Mouse (Mus musculus): ENCODE measurements around the gene Pip4k2a. TPM values are rescaled to one million over a fixed set of nuclear protein-coding genes. Genes with fewer than 3 reads are reported as not detected.

Pip4k2a gene
- 7.1 TPM for polyA plus RNA-seq (2014; fragmentation: Illumina TruSeq; extraction: RNeasy Lipid Tissue Mini Kit (QIAGEN cat#74804); ENCODE audit: low read depth, low replicate concordance)

DNA sequence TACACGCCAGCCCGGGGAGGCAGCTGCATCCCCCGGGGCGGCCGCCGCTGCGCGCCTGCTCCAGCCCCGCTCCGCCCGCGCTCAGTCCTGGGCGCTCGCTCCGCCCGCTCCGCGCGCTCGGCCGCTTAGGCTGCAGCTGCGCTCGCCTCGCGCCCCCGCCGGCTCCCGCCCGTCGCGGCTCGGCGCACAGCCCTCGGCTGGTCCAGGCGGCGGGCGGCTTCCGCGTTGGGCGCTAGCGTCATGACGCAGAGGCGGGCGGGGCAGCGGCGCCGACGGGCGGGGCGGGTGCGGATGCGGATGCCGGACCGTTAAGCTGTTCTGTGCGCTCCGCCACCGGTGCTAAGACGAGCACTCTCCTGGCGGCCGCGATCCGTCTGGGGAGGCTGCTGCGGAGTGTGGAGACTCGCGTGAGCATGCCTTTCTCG, at the start of gene Pip4k2a, which contains the start of gene 4930426L09Rik:
Pip4k2a (minus strand) TSS at position 73 of the 425 bp plus-strand sequence.
4930426L09Rik (plus strand) TSS at position 290 of the 425 bp plus-strand sequence.

Other genes with a start within 250 kb of the Pip4k2a start
- gene 4930426L09Rik, start 217 bp upstream of the Pip4k2a start, polyA plus RNA-seq (2014; fragmentation: Illumina TruSeq; extraction: RNeasy Lipid Tissue Mini Kit (QIAGEN cat#74804); ENCODE audit: low read depth, low replicate concordance), result not detected
- gene Armc3, start 201.2 kb upstream of the Pip4k2a start, polyA plus RNA-seq (2014; fragmentation: Illumina TruSeq; extraction: RNeasy Lipid Tissue Mini Kit (QIAGEN cat#74804); ENCODE audit: low read depth, low replicate concordance), result 0.16 TPM

Data from heart, adult 10 weeks (tissue).